Mouse (Mus musculus): ENCODE measurements at regions not wholly inside any gene's neighbourhood (a gene's known extent, or its start where the extent isn't known, plus 50 kb on each side); places are given as distances from the start of the nearest gene placed in this dataset.

DNA sequence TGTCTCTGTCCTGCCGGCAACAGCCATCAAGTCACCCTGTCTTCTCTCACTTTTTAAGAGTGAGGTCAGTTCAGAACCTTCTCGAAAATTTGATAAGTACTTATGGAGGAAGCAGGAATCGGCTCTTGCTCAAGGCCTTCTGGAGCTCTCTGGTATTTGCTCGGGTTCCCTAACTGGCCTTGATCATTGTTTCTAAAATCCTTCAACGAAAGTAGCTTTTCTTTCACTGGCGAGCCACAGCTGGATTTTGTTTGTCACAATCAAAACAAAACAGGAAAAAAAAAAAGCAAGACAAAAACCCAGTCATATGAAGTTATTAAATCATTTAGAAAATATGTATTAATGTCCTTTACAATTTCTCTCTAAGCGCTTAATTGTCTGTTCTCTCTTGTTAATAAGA is 156.6 kb upstream of the Tex13c2 start:
- Histone ChIP-seq H3K4me3 (ENCODE audit: insufficient read depth, low read depth, low read length) (no peak overlapping the region), H3K9ac (ENCODE audit: low read depth, low read length) (no peak overlapping the region), H3K79me2 (ENCODE audit: control insufficient read depth, insufficient read depth, low read length) (no peaks in the 10 kb centered on the region), H3K27me3 (ENCODE audit: control insufficient read depth, insufficient read depth, low read length) (no peaks in the 10 kb centered on the region), H3K36me3 (ENCODE audit: control insufficient read depth, insufficient read depth, low read length) (no peaks in the 10 kb centered on the region), H3K4me1 (ENCODE audit: control insufficient read depth, insufficient read depth, low read length) (no peaks in the 10 kb centered on the region), H3K27ac (replicated peaks; ENCODE audit: insufficient read depth, low read depth, low read length) (no peak overlapping the region)
- 76% methylated on average over 7 of the region's 7 CpGs for WGBS
- TF ChIP-seq CTCF (IDR thresholded peaks at IDR 0.05; ENCODE audit: low read depth, low read length) = no peak
- no peak for TF ChIP-seq POLR2A (IDR thresholded peaks at IDR 0.05; ENCODE audit: extremely low read depth, insufficient read depth, low read length)
- DNase-seq (ENCODE audit: extremely low read depth, low read depth, low spot score) = no peak

DNA sequence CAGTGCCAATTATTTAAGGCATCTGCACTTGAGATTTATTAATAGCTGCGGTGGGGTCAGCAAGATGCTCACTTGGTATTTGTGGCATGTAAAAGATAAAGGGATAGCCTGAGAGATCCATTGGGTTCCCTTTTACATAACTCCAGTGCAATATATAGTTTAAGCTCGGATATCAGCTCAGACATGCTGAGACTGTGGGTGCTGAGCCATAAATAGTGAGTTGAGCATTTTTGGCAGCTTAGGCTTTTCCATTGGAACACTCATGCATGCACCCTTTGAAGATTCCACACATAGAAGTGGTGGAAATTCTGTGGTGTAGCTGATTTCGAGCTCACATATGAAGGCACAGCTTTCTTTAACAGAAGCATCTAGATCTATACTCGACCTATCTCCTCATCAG is 155.9 kb upstream of the Tex13c2 start:
- H3K4me1 ChIP-seq (ENCODE audit: control insufficient read depth, insufficient read depth, low read length) = no peaks in the 10 kb centered on the region
- H3K27ac ChIP-seq (replicated peaks; ENCODE audit: insufficient read depth, low read depth, low read length) = no peak overlapping the region
- H3K36me3 ChIP-seq (ENCODE audit: control insufficient read depth, insufficient read depth, low read length) = no peaks in the 10 kb centered on the region
- WGBS = 79% methylated on average over 4 of the region's 4 CpGs
- no peak for TF ChIP-seq POLR2A (IDR thresholded peaks at IDR 0.05; ENCODE audit: extremely low read depth, insufficient read depth, low read length)
- no peak for TF ChIP-seq CTCF (IDR thresholded peaks at IDR 0.05; ENCODE audit: low read depth, low read length)
- H3K4me3 ChIP-seq (ENCODE audit: insufficient read depth, low read depth, low read length) = no peak overlapping the region
- H3K79me2 ChIP-seq (ENCODE audit: control insufficient read depth, insufficient read depth, low read length) = no peaks in the 10 kb centered on the region
- no peak overlapping the region for H3K9ac ChIP-seq (ENCODE audit: low read depth, low read length)
- H3K27me3 ChIP-seq (ENCODE audit: control insufficient read depth, insufficient read depth, low read length) = no peaks in the 10 kb centered on the region
- no peak for DNase-seq (ENCODE audit: extremely low read depth, low read depth, low spot score)

DNA sequence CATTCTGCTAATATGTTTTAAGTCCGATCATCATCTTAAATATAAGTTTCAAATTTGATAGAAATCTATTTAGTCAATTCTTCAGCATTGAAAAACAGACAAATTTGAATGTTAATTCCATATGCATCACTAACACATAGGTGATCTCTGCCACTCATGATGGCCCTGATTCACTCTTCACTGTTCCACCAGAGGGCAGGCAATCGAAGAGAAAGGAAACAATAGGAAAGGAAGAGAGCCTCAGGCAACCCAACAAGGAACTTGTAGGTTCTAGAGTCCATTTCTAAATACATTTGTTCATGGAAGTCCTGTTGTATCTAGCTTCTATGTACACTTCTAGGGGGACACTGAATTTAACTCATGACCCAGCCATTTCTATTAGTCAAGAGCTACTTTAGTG is 154.7 kb upstream of the Tex13c2 start:
- H3K27ac ChIP-seq (replicated peaks; ENCODE audit: insufficient read depth, low read depth, low read length) = no peak overlapping the region
- WGBS = 90% methylated on average over 2 of the region's 2 CpGs

DNA sequence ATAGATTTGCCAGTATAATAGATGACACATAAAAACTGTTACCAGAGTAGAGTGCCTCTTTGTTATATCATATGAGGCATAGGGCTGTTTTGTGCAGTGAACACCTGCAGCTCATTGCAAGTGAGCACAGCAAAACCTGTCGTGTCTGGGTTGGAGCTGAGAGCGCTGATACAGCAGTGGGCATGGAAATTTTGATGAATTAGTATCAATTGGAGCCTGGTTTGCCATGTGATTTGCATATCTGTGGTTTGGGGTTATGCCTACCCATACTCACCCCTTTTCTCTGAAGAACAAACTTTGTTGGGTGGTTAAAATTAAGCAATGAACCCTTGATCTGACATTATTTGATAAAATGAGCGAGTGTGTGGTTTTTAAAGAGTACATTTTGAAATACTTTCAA is 152.7 kb upstream of the Tex13c2 start:
- H3K4me3 ChIP-seq (ENCODE audit: insufficient read depth, low read depth, low read length) = no peak overlapping the region
- WGBS = 96% methylated on average over 3 of the region's 3 CpGs
- no peaks in the 10 kb centered on the region for H3K36me3 ChIP-seq (ENCODE audit: control insufficient read depth, insufficient read depth, low read length)
- H3K9ac ChIP-seq (ENCODE audit: low read depth, low read length) = no peak overlapping the region
- H3K79me2 ChIP-seq (ENCODE audit: control insufficient read depth, insufficient read depth, low read length) = no peaks in the 10 kb centered on the region
- DNase-seq (ENCODE audit: extremely low read depth, low read depth, low spot score) = no peak
- H3K27ac ChIP-seq (replicated peaks; ENCODE audit: insufficient read depth, low read depth, low read length) = no peak overlapping the region
- no peaks in the 10 kb centered on the region for H3K4me1 ChIP-seq (ENCODE audit: control insufficient read depth, insufficient read depth, low read length)
- H3K27me3 ChIP-seq (ENCODE audit: control insufficient read depth, insufficient read depth, low read length) = no peaks in the 10 kb centered on the region
- TF ChIP-seq POLR2A (IDR thresholded peaks at IDR 0.05; ENCODE audit: extremely low read depth, insufficient read depth, low read length) (no peak), CTCF (IDR thresholded peaks at IDR 0.05; ENCODE audit: low read depth, low read length) (no peak)

More for the DNA sequence above, 154.7 kb upstream of the Tex13c2 start:
- Histone ChIP-seq H3K4me3 (ENCODE audit: insufficient read depth, low read depth, low read length) (no peak overlapping the region), H3K9ac (ENCODE audit: low read depth, low read length) (no peak overlapping the region), H3K27me3 (ENCODE audit: control insufficient read depth, insufficient read depth, low read length) (no peaks in the 10 kb centered on the region), H3K36me3 (ENCODE audit: control insufficient read depth, insufficient read depth, low read length) (no peaks in the 10 kb centered on the region), H3K4me1 (ENCODE audit: control insufficient read depth, insufficient read depth, low read length) (no peaks in the 10 kb centered on the region), H3K79me2 (ENCODE audit: control insufficient read depth, insufficient read depth, low read length) (no peaks in the 10 kb centered on the region)
- no peak for TF ChIP-seq POLR2A (IDR thresholded peaks at IDR 0.05; ENCODE audit: extremely low read depth, insufficient read depth, low read length)
- TF ChIP-seq CTCF (IDR thresholded peaks at IDR 0.05; ENCODE audit: low read depth, low read length) = no peak
- no peak for DNase-seq (ENCODE audit: extremely low read depth, low read depth, low spot score)

DNA sequence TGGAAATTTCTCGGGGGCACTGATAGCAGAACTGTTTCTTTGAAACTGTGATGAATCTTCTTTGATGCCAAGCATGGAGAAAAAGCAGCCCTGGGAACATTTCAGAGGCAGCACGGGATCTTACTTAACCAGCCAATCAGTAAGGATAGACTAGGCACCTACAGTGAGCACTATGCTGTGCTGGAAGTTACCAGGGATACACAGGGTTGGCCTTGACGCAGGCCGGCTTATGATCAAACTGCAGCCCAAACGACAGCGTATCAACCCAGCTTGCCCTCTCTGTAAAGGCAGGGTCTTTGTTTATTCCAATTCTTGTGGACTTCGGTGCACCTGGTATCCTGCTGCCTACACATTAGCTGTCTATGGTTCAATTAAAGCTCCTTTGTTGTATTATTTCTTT is 147.1 kb upstream of the Tex13c2 start:
- no peak overlapping the region for H3K27ac ChIP-seq (replicated peaks; ENCODE audit: insufficient read depth, low read depth, low read length)
- H3K36me3 ChIP-seq (ENCODE audit: control insufficient read depth, insufficient read depth, low read length) = no peaks in the 10 kb centered on the region
- 44% methylated on average over 7 of the region's 7 CpGs for WGBS
- H3K27me3 ChIP-seq (ENCODE audit: control insufficient read depth, insufficient read depth, low read length) = no peaks in the 10 kb centered on the region
- TF ChIP-seq CTCF (IDR thresholded peaks at IDR 0.05; ENCODE audit: low read depth, low read length) (no peak), POLR2A (IDR thresholded peaks at IDR 0.05; ENCODE audit: extremely low read depth, insufficient read depth, low read length) (no peak)
- DNase-seq (ENCODE audit: extremely low read depth, low read depth, low spot score) = no peak
- no peaks in the 10 kb centered on the region for H3K79me2 ChIP-seq (ENCODE audit: control insufficient read depth, insufficient read depth, low read length)
- H3K4me1 ChIP-seq (ENCODE audit: control insufficient read depth, insufficient read depth, low read length) = no peaks in the 10 kb centered on the region
- no peak overlapping the region for H3K9ac ChIP-seq (ENCODE audit: low read depth, low read length)
- H3K4me3 ChIP-seq (ENCODE audit: insufficient read depth, low read depth, low read length) = no peak overlapping the region

DNA sequence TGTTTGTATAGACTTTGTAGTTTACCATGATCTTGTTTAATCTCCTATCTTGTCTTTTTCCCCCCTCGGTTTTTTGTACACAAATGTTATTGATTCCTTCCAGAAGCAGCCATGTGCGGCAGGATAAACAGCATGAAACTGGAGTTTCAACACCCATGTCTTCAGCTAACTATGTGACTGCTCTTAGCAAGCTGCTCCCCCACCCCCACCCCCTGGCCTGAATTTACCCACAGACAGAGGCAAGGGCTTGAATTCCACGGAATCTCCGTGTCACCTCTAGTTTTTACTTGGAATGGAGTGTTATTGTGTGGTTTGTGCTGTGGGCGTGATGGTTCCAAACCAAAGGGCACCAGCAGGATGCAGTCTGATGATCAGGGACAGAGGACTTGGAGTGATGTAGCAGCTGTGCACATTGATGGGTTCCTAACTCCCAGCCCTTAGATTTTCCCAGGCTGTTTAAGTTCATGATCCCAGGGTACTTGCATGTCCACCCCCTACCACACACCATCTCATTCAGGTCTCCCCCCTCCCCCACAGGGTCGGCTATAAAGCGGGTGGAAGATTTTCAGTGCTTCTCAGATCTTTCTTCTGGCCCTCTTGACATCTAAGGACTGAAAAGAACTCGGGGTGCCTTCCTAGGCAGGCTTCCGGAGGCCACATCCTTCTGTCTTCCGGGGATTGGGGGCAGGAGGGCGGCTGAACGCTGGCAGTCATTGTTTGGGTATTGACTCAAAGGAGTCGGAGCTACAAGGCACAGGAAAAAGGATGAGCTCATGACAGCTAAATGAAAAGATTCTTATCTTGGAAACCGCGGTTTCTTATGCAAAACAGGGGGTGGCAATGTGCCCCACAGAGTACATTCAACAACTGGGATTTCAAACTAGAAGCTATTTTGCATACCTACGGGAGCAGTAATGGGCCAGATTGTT is 146.3 kb upstream of the Tex13c2 start:
- TF ChIP-seq POLR2A (IDR thresholded peaks at IDR 0.05; ENCODE audit: extremely low read depth, insufficient read depth, low read length) = no peak
- TF ChIP-seq CTCF (IDR thresholded peaks at IDR 0.05; ENCODE audit: low read depth, low read length) = no peak
- H3K36me3 ChIP-seq (ENCODE audit: control insufficient read depth, insufficient read depth, low read length) = no peaks in the 10 kb centered on the region
- 17% methylated on average over 16 of the region's 16 CpGs for WGBS
- H3K79me2 ChIP-seq (ENCODE audit: control insufficient read depth, insufficient read depth, low read length) = no peaks in the 10 kb centered on the region
- H3K4me3 ChIP-seq (ENCODE audit: insufficient read depth, low read depth, low read length) = no peak overlapping the region
- peak; percentile 16 for DNase-seq (ENCODE audit: extremely low read depth, low read depth, low spot score)
- no peaks in the 10 kb centered on the region for H3K27me3 ChIP-seq (ENCODE audit: control insufficient read depth, insufficient read depth, low read length)
- H3K4me1 ChIP-seq (ENCODE audit: control insufficient read depth, insufficient read depth, low read length) = no peaks in the 10 kb centered on the region
- no peak overlapping the region for H3K9ac ChIP-seq (ENCODE audit: low read depth, low read length)
- H3K27ac ChIP-seq (replicated peaks; ENCODE audit: insufficient read depth, low read depth, low read length) = no peak overlapping the region

Measured in liver, adult 2 months (tissue).